Mouse (Mus musculus) midbrain, embryonic 16.5 days (tissue): ENCODE measurements at regions not wholly inside any gene's neighbourhood (a gene's known extent, or its start where the extent isn't known, plus 50 kb on each side); places are given as distances from the start of the nearest gene placed in this dataset.

Source experiments
- ATAC-seq: fragments of 200-750 bp; cut with Nextera tagmentation; 2 replicates; pipeline ENCODE4 v1.8.0; 2017; ENCODE audit warnings: moderate TSS enrichment
- H3K27ac ChIP-seq: fragments of 300-500 bp; sonication (generic); 2 replicates; pipeline ENCODE4 v1.5.1; 2014; ENCODE audit warnings: mild to moderate bottlenecking, low read length, mixed read lengths
- H3K27me3 ChIP-seq: fragments of 300-500 bp; sonication (generic); 2 replicates; pipeline ENCODE4 v1.6.1; 2014; ENCODE audit warnings: low read depth, low read length, mixed read lengths; ENCODE audit not compliant: control insufficient read depth, insufficient read depth
- H3K36me3 ChIP-seq: fragments of 300-500 bp; sonication (generic); 2 replicates; pipeline ENCODE4 v1.6.1; 2014; ENCODE audit warnings: mild to moderate bottlenecking, low read length, moderate library complexity, mixed read lengths; ENCODE audit not compliant: control insufficient read depth, insufficient read depth
- H3K4me1 ChIP-seq: fragments of 300-500 bp; sonication (generic); 2 replicates; pipeline ENCODE4 v1.6.1; 2014; ENCODE audit warnings: mild to moderate bottlenecking, low read length, mixed read lengths; ENCODE audit not compliant: control insufficient read depth, insufficient read depth
- H3K4me2 ChIP-seq: fragments of 300-500 bp; sonication (generic); 2 replicates; pipeline ENCODE4 v1.6.1; 2014; ENCODE audit warnings: mild to moderate bottlenecking, low read length, mixed read lengths
- H3K4me3 ChIP-seq: fragments of 300-500 bp; sonication (generic); 2 replicates; pipeline ENCODE4 v1.5.1; 2014; ENCODE audit warnings: low read depth, mild to moderate bottlenecking, low read length, moderate library complexity, mixed read lengths
- H3K9ac ChIP-seq: fragments of 300-500 bp; sonication (generic); 2 replicates; pipeline ENCODE4 v1.6.1; 2014; ENCODE audit warnings: low read depth, low read length, mixed read lengths
- H3K9me3 ChIP-seq: fragments of 300-500 bp; sonication (generic); replicated peaks from 2 replicates; pipeline ENCODE4 v1.6.1; 2014; ENCODE audit warnings: mild to moderate bottlenecking, low read length, mixed read lengths; ENCODE audit not compliant: control insufficient read depth, poor library complexity, severe bottlenecking
- WGBS: fragments of 180-500 bp; shearing (Covaris S2); extraction: QIAGEN DNeasy Blood & Tissue Kit; methylation state at CpG from one replicate; pipeline ENCODE4 v1.1.7; 2014; 5-methylcytosine and 5-hydroxymethylcytosine counted together

GRCm38 (mm10) chr2:54237192-54237591 is 151.8 kb upstream of the Rprm start:
- 76% methylated on average over 1 of the region's 1 CpGs for WGBS
- H3K4me2 ChIP-seq, result no peak overlapping the region
- no peaks in the 10 kb centered on the region for H3K36me3 ChIP-seq
- no peaks in the 10 kb centered on the region for H3K9me3 ChIP-seq
- no peaks in the 10 kb centered on the region for H3K27me3 ChIP-seq
- H3K4me3 ChIP-seq, result no peak overlapping the region
- H3K9ac ChIP-seq, result no peak overlapping the region
- H3K27ac ChIP-seq, result no peak overlapping the region
- ATAC-seq, result no peak
- no peaks in the 10 kb centered on the region for H3K4me1 ChIP-seq

DNA sequence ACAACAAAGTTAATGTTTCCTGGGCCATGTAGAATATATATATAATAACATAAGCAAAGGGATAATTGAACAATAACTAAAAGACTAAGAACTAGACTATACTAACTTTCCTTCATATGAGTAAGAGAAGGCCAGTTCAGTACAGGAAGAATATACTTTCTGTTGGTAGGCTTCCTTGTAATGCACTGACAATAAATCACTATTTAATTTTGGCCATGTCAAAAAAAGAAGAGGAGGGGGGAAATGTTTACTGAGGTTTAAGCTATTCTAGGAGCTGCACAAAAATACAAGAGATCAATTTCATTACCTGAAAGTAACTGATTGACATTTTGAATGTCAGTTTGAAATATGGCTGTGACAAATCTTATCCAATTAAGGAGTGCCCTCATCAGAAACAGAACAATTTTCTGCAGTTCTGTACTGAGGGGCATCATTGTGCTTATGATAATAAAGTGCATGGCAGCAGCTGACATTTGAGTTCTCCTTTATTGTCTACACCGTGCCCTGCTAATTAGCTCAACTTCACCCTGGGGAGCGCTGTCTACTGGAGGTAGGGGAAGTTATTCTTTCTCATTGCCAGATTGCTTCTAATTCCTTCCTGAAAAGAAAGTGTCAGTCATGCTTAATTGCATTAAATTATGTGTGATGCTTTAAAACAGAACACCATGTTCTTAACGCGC is 171.2 kb upstream of the Galnt13 start:
- H3K36me3 ChIP-seq, result no peaks in the 10 kb centered on the region
- ATAC-seq, result peak; percentile 91
- WGBS, result 25% methylated on average over 4 of the region's 4 CpGs
- no peak overlapping the region for H3K27ac ChIP-seq
- no peaks in the 10 kb centered on the region for H3K27me3 ChIP-seq
- H3K9me3 ChIP-seq, result peaks cover 5% of the 10 kb centered on the region; the same call in 1 of the 2 replicates
- no peak overlapping the region for H3K4me2 ChIP-seq
- H3K4me1 ChIP-seq, result no peaks in the 10 kb centered on the region
- no peak overlapping the region for H3K9ac ChIP-seq
- H3K4me3 ChIP-seq, result no peak overlapping the region

GRCm38 (mm10) chr2:54265453-54265823 is 170.7 kb upstream of the Galnt13 start:
- WGBS, result 56% methylated on average over 5 of the region's 5 CpGs
- Histone ChIP-seq H3K27ac (no peak overlapping the region), H3K4me3 (no peak overlapping the region), H3K4me1 (no peaks in the 10 kb centered on the region), H3K27me3 (no peaks in the 10 kb centered on the region), H3K9ac (no peak overlapping the region), H3K36me3 (no peaks in the 10 kb centered on the region), H3K9me3 (peaks cover 5% of the 10 kb centered on the region; the same call in 1 of the 2 replicates), H3K4me2 (no peak overlapping the region)
- no peak for ATAC-seq

DNA sequence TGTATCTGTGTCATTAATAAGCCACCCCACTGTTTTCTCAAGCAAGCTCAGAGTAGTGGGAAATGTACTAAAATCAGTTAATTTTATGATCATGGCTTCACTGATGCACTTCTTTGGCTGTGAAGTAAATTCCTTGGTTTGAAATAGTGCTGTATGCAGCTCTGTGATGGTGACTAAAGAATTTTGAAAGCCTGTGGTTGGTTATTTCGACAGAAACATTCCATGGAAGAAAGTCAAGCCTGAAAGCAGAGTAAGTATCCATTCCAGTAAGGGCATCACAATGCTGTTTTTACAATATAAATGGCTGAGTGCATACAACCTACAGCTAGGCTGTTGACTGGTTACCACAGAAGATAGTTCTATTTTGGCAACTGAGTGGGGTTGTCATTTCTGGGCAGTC is 154.2 kb upstream of the Galnt13 start:
- Histone ChIP-seq H3K4me1 (no peaks in the 10 kb centered on the region), H3K4me3 (no peak overlapping the region), H3K27ac (no peak overlapping the region), H3K4me2 (no peak overlapping the region), H3K9me3 (no peaks in the 10 kb centered on the region), H3K36me3 (no peaks in the 10 kb centered on the region), H3K9ac (no peak overlapping the region), H3K27me3 (no peaks in the 10 kb centered on the region)
- 69% methylated on average over 1 of the region's 1 CpGs for WGBS
- no peak for ATAC-seq

DNA sequence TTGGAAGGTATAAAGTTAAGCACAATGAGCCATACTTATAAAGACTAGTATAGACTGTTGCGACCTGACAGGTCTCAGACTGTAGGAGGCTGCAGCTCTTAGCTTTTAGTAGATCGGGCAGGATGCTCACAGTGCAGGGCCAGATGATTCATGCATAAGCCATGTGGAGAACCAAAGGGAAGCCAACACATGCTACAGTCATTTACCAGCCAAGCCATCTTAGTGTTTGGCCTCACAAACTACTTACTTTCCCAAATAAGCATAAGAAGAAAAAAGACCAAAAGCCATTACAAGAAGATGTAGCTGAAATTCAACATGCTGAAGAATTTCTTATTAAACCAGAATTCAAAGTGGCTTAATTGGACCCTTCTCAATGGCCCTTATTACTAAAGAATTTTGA is 152.2 kb upstream of the Galnt13 start:
- no peaks in the 10 kb centered on the region for H3K36me3 ChIP-seq
- H3K9me3 ChIP-seq, result no peaks in the 10 kb centered on the region
- no peak overlapping the region for H3K4me3 ChIP-seq
- H3K27ac ChIP-seq, result no peak overlapping the region
- ATAC-seq, result no peak
- no peaks in the 10 kb centered on the region for H3K27me3 ChIP-seq
- H3K9ac ChIP-seq, result no peak overlapping the region
- no peak overlapping the region for H3K4me2 ChIP-seq
- no peaks in the 10 kb centered on the region for H3K4me1 ChIP-seq
- WGBS, result 91% methylated on average over 2 of the region's 2 CpGs

- Histone ChIP-seq H3K4me3 (no peak overlapping the region), H3K36me3 (no peaks in the 10 kb centered on the region), H3K9me3 (no peaks in the 10 kb centered on the region), H3K27ac (no peak overlapping the region), H3K4me2 (no peak overlapping the region), H3K4me1 (no peaks in the 10 kb centered on the region), H3K27me3 (no peaks in the 10 kb centered on the region), H3K9ac (no peak overlapping the region)
- WGBS, result 88% methylated on average over 4 of the region's 4 CpGs
- ATAC-seq, result no peak
Observed at GRCm38 (mm10) chr2:54305473-54305872, 130.6 kb upstream of the Galnt13 start.

GRCm38 (mm10) chr2:54318559-54318958 is 117.6 kb upstream of the Galnt13 start:
- WGBS, result 61% methylated on average over 3 of the region's 3 CpGs

DNA sequence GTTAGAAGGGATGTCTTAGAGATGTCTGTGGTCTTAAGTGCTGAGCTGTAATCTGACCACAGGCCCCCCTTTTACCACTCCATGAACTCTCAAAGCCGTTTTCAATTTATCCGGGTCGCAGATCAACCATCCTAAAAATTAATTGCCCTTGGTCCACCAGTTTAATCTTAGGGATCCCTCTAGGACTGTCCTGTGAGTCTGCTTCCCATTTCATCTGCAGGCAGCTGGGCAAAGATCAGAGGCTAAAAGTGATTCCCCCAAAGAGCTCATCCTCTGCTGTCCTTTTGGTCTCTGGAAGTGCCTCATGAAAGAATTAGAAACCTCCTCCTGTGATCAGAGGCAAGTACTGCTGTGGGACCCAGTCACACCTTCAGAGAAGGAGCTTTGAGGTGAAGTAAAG is 69.2 kb upstream of the Galnt13 start:
- no peaks in the 10 kb centered on the region for H3K27me3 ChIP-seq
- H3K27ac ChIP-seq, result no peak overlapping the region
- H3K36me3 ChIP-seq, result no peaks in the 10 kb centered on the region
- no peak overlapping the region for H3K4me2 ChIP-seq
- no peaks in the 10 kb centered on the region for H3K4me1 ChIP-seq
- 63% methylated on average over 3 of the region's 3 CpGs for WGBS
- no peak overlapping the region for H3K4me3 ChIP-seq
- ATAC-seq, result peak; percentile 36; the same call in 1 of the 2 replicates
- H3K9me3 ChIP-seq, result no peaks in the 10 kb centered on the region
- no peak overlapping the region for H3K9ac ChIP-seq

More at GRCm38 (mm10) chr2:54318559-54318958, 117.6 kb upstream of the Galnt13 start:
- no peak overlapping the region for H3K4me2 ChIP-seq
- no peaks in the 10 kb centered on the region for H3K9me3 ChIP-seq
- H3K27me3 ChIP-seq, result no peaks in the 10 kb centered on the region
- H3K9ac ChIP-seq, result no peak overlapping the region
- no peaks in the 10 kb centered on the region for H3K36me3 ChIP-seq
- no peak overlapping the region for H3K27ac ChIP-seq
- ATAC-seq, result peak; percentile 51
- no peaks in the 10 kb centered on the region for H3K4me1 ChIP-seq
- no peak overlapping the region for H3K4me3 ChIP-seq

- no peak overlapping the region for H3K4me3 ChIP-seq
- H3K27me3 ChIP-seq, result no peaks in the 10 kb centered on the region
- H3K9ac ChIP-seq, result no peak overlapping the region
- no peaks in the 10 kb centered on the region for H3K4me1 ChIP-seq
- H3K27ac ChIP-seq, result no peak overlapping the region
- H3K9me3 ChIP-seq, result no peaks in the 10 kb centered on the region
- H3K4me2 ChIP-seq, result no peak overlapping the region
- 60% methylated on average over 2 of the region's 2 CpGs for WGBS
- H3K36me3 ChIP-seq, result no peaks in the 10 kb centered on the region
- no peak for ATAC-seq
Observed at GRCm38 (mm10) chr2:54379279-54379678, 56.8 kb upstream of the Galnt13 start.
